Mouse (Mus musculus): ENCODE results near the gene Tagap. TPM values are rescaled to one million over a fixed set of nuclear protein-coding genes. Genes with fewer than 3 reads are reported as not detected.

Gene Tagap
- polyA plus RNA-seq, 1 experiment from 2014 or later, result 0.63 TPM

GRCm38 (mm10) chr17:7901536-7901935, 24.3 kb upstream of the Tagap start:
- no peak overlapping the region for H3K4me3 ChIP-seq (ENCODE audit: low read depth, low read length)
- no peaks in the 10 kb centered on the region for H3K9me3 ChIP-seq (ENCODE audit: control insufficient read depth, low read length)
- no peak overlapping the region for H3K27ac ChIP-seq (replicated peaks; ENCODE audit: low read depth, low read length)
- no peak for DNase-seq (ENCODE audit: low spot score)
- no peaks in the 10 kb centered on the region for H3K4me1 ChIP-seq (ENCODE audit: control insufficient read depth, insufficient read depth, low read length)
- no peaks in the 10 kb centered on the region for H3K36me3 ChIP-seq (ENCODE audit: control insufficient read depth, insufficient read depth, low read length)
- H3K27me3 ChIP-seq (replicated peaks; ENCODE audit: control insufficient read depth, insufficient read depth, low read length), result no peaks in the 10 kb centered on the region
- WGBS, result 65% methylated on average over 2 of the region's 2 CpGs
- no peak overlapping the region for H3K4me2 ChIP-seq (ENCODE audit: low read depth, low read length)
- H3K9ac ChIP-seq (ENCODE audit: low read depth, low read length), result no peak overlapping the region
- no peak for ATAC-seq (ENCODE audit: low read depth)

- H3K9me3 ChIP-seq (ENCODE audit: control insufficient read depth, low read length), result no peaks in the 10 kb centered on the region
- no peak overlapping the region for H3K9ac ChIP-seq (ENCODE audit: low read depth, low read length)
- H3K4me3 ChIP-seq (ENCODE audit: low read depth, low read length), result no peak overlapping the region
- no peaks in the 10 kb centered on the region for H3K36me3 ChIP-seq (ENCODE audit: control insufficient read depth, insufficient read depth, low read length)
- no peaks in the 10 kb centered on the region for H3K4me1 ChIP-seq (ENCODE audit: control insufficient read depth, insufficient read depth, low read length)
- H3K27me3 ChIP-seq (replicated peaks; ENCODE audit: control insufficient read depth, insufficient read depth, low read length), result no peaks in the 10 kb centered on the region
- peak; percentile 67 for DNase-seq (ENCODE audit: low spot score)
- no peak; the same call in 1 of the 2 replicates for ATAC-seq (ENCODE audit: low read depth)
- 67% methylated on average over 3 of the region's 3 CpGs for WGBS
- no peak overlapping the region for H3K4me2 ChIP-seq (ENCODE audit: low read depth, low read length)
- H3K27ac ChIP-seq (replicated peaks; ENCODE audit: low read depth, low read length), result no peak overlapping the region
These were observed 23.4 kb upstream of the Tagap start for GRCm38 (mm10) chr17:7902362-7902761.

GRCm38 (mm10) chr17:7904992-7905391, 20.8 kb upstream of the Tagap start:
- Histone ChIP-seq H3K27me3 (replicated peaks; ENCODE audit: control insufficient read depth, insufficient read depth, low read length) (no peaks in the 10 kb centered on the region), H3K4me2 (ENCODE audit: low read depth, low read length) (no peak overlapping the region), H3K4me3 (ENCODE audit: low read depth, low read length) (no peak overlapping the region), H3K27ac (replicated peaks; ENCODE audit: low read depth, low read length) (no peak overlapping the region), H3K36me3 (ENCODE audit: control insufficient read depth, insufficient read depth, low read length) (no peaks in the 10 kb centered on the region), H3K9ac (ENCODE audit: low read depth, low read length) (no peak overlapping the region), H3K4me1 (ENCODE audit: control insufficient read depth, insufficient read depth, low read length) (no peaks in the 10 kb centered on the region), H3K9me3 (ENCODE audit: control insufficient read depth, low read length) (no peaks in the 10 kb centered on the region)
- ATAC-seq (ENCODE audit: low read depth) (no peak), DNase-seq (ENCODE audit: low spot score) (no peak)
- 31% methylated on average over 2 of the region's 2 CpGs for WGBS

GRCm38 (mm10) chr17:7905936-7906685, 19.7 kb upstream of the Tagap start:
- no peak overlapping the region for H3K27ac ChIP-seq (replicated peaks; ENCODE audit: low read depth, low read length)
- no peak for ATAC-seq (ENCODE audit: low read depth)
- no peaks in the 10 kb centered on the region for H3K27me3 ChIP-seq (replicated peaks; ENCODE audit: control insufficient read depth, insufficient read depth, low read length)
- WGBS, result 37% methylated on average over 4 of the region's 4 CpGs
- H3K4me2 ChIP-seq (ENCODE audit: low read depth, low read length), result no peak overlapping the region
- no peak for DNase-seq (ENCODE audit: low spot score)
- H3K9ac ChIP-seq (ENCODE audit: low read depth, low read length), result no peak overlapping the region
- 0 out of 2 replicates have a peak, but pooled peaks cover 2% of the 10 kb centered on the region for H3K9me3 ChIP-seq (ENCODE audit: control insufficient read depth, low read length)
- H3K4me3 ChIP-seq (ENCODE audit: low read depth, low read length), result no peak overlapping the region
- no peaks in the 10 kb centered on the region for H3K4me1 ChIP-seq (ENCODE audit: control insufficient read depth, insufficient read depth, low read length)
- no peaks in the 10 kb centered on the region for H3K36me3 ChIP-seq (ENCODE audit: control insufficient read depth, insufficient read depth, low read length)

- Histone ChIP-seq H3K27me3 (replicated peaks; ENCODE audit: control insufficient read depth, insufficient read depth, low read length) (no peaks in the 10 kb centered on the region), H3K4me1 (ENCODE audit: control insufficient read depth, insufficient read depth, low read length) (no peaks in the 10 kb centered on the region), H3K4me3 (ENCODE audit: low read depth, low read length) (no peak overlapping the region), H3K4me2 (ENCODE audit: low read depth, low read length) (no peak overlapping the region), H3K27ac (replicated peaks; ENCODE audit: low read depth, low read length) (no peak overlapping the region), H3K9me3 (ENCODE audit: control insufficient read depth, low read length) (0 out of 2 replicates have a peak, but pooled peaks cover 4% of the 10 kb centered on the region), H3K9ac (ENCODE audit: low read depth, low read length) (no peak overlapping the region), H3K36me3 (ENCODE audit: control insufficient read depth, insufficient read depth, low read length) (no peaks in the 10 kb centered on the region)
- WGBS, result 79% methylated on average over 2 of the region's 2 CpGs
- DNase-seq (ENCODE audit: low spot score), result no peak
- ATAC-seq (ENCODE audit: low read depth), result no peak
These were observed 11.1 kb upstream of the Tagap start for GRCm38 (mm10) chr17:7914596-7915227.

GRCm38 (mm10) chr17:7915791-7916190, 10.0 kb upstream of the Tagap start:
- Histone ChIP-seq H3K4me1 (ENCODE audit: control insufficient read depth, insufficient read depth, low read length) (no peaks in the 10 kb centered on the region), H3K27ac (replicated peaks; ENCODE audit: low read depth, low read length) (no peak overlapping the region), H3K9me3 (ENCODE audit: control insufficient read depth, low read length) (0 out of 2 replicates have a peak, but pooled peaks cover 4% of the 10 kb centered on the region), H3K9ac (ENCODE audit: low read depth, low read length) (no peak overlapping the region), H3K4me3 (ENCODE audit: low read depth, low read length) (no peak overlapping the region), H3K36me3 (ENCODE audit: control insufficient read depth, insufficient read depth, low read length) (no peaks in the 10 kb centered on the region), H3K4me2 (ENCODE audit: low read depth, low read length) (no peak overlapping the region), H3K27me3 (replicated peaks; ENCODE audit: control insufficient read depth, insufficient read depth, low read length) (no peaks in the 10 kb centered on the region)
- no peak for DNase-seq (ENCODE audit: low spot score)
- WGBS, result 79% methylated on average over 9 of the region's 9 CpGs
- ATAC-seq (ENCODE audit: low read depth), result no peak

- Histone ChIP-seq H3K4me2 (ENCODE audit: low read depth, low read length) (no peak overlapping the region), H3K36me3 (ENCODE audit: control insufficient read depth, insufficient read depth, low read length) (no peaks in the 10 kb centered on the region), H3K4me3 (ENCODE audit: low read depth, low read length) (no peak overlapping the region), H3K9ac (ENCODE audit: low read depth, low read length) (no peak overlapping the region), H3K27me3 (replicated peaks; ENCODE audit: control insufficient read depth, insufficient read depth, low read length) (no peaks in the 10 kb centered on the region), H3K9me3 (ENCODE audit: control insufficient read depth, low read length) (no peaks in the 10 kb centered on the region), H3K27ac (replicated peaks; ENCODE audit: low read depth, low read length) (no peak overlapping the region), H3K4me1 (ENCODE audit: control insufficient read depth, insufficient read depth, low read length) (no peaks in the 10 kb centered on the region)
- 76% methylated on average over 12 of the region's 12 CpGs for WGBS
- ATAC-seq (ENCODE audit: low read depth), result no peak
- no peak for DNase-seq (ENCODE audit: low spot score)
These were observed 8.8 kb upstream of the Tagap start for GRCm38 (mm10) chr17:7916782-7917574.

- no peak for ATAC-seq (ENCODE audit: low read depth)
These were observed 7.4 kb upstream of the Tagap start for GRCm38 (mm10) chr17:7918355-7918754.

More at GRCm38 (mm10) chr17:7918355-7918754, 7.4 kb upstream of the Tagap start:
- 78% methylated on average over 2 of the region's 2 CpGs for WGBS
- Histone ChIP-seq H3K4me3 (ENCODE audit: low read depth, low read length) (no peak overlapping the region), H3K27me3 (replicated peaks; ENCODE audit: control insufficient read depth, insufficient read depth, low read length) (no peaks in the 10 kb centered on the region), H3K36me3 (ENCODE audit: control insufficient read depth, insufficient read depth, low read length) (no peaks in the 10 kb centered on the region), H3K4me1 (ENCODE audit: control insufficient read depth, insufficient read depth, low read length) (no peaks in the 10 kb centered on the region), H3K9ac (ENCODE audit: low read depth, low read length) (no peak overlapping the region), H3K9me3 (ENCODE audit: control insufficient read depth, low read length) (no peaks in the 10 kb centered on the region), H3K27ac (replicated peaks; ENCODE audit: low read depth, low read length) (no peak overlapping the region), H3K4me2 (ENCODE audit: low read depth, low read length) (no peak overlapping the region)
- no peak for DNase-seq (ENCODE audit: low spot score)

Measured in embryonic facial prominence, embryonic 14.5 days (tissue).